Mouse (Mus musculus): Measurements from ENCODE around the gene Iqcb1. TPM values are rescaled to one million over a fixed set of nuclear protein-coding genes. Genes with fewer than 3 reads are reported as not detected.
"Not testable (repeated sequence)": the region's sequence is repeated elsewhere in the genome, so short reads cannot be mapped to it uniquely, and the experiment has no call there.

The Iqcb1 gene
- 1.1 and 1.2 TPM in 2 replicates for polyA plus RNA-seq (2012; rRNA removed)

DNA sequence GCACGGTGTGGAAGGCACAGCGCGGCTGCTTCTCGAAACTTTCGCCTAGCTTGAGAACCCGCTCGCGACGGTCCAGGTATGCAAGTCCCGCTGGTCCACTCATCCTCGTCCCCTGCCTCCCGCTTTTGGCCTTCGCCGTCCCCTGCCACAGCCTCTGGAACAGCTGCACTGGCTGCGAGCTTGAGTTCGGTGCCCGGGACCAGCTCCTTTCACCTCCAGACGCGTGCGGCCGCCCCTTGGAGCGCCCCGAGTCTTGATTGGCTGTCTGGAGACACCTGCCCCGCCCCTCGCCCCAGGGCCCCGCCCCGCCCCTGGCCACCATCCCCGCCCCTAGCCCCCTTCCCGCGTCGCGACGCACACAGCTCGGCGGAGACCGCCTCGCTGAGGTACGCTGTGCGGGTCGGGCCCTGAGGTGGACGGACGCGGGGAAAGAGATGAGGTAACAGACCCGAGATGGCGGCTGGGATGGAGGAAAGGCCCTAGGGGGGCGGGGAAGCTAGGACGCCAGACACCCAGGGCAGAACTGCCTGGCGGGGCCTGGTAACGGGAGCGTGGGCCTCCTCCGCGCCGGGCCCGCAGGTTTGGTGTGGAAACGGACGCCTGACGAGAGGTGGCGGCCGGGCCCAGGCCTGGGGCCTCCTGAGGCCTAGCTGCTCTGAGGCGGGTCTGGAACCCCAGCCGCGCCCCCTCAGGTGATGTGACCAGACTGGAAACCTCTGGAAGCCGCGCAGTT is at the start of gene Iqcb1:
Iqcb1 (plus strand) TSS at position 332 of the 733 bp plus-strand sequence.
- WGBS = under 1% methylated on average over 64 of the region's 64 CpGs
- DNase-seq (ENCODE audit: low read depth, low spot score) = peak; percentile 32

DNA sequence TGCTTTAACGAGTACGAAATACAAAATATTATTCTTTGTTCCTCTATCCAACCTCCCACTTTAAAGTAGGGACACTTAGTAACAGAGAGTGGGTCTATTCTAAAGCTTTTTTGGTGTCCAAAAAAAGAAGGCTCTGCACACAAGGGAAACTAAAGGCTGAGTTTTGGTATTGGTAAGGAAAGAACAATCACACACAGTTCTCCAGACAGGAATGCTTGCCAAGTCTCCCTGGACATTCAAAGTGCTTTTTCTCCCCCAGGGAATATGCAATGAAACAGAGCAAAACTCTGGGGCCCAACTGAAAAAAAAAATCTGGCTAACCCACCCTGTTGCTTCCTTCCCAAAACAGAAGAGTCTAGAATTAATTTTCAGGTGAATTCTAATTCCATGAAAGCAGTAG is 44.0 kb upstream of the Iqcb1 start:
- no peak for DNase-seq (ENCODE audit: low read depth, low spot score)
- WGBS = 77% methylated on average over 2 of the region's 2 CpGs

DNA sequence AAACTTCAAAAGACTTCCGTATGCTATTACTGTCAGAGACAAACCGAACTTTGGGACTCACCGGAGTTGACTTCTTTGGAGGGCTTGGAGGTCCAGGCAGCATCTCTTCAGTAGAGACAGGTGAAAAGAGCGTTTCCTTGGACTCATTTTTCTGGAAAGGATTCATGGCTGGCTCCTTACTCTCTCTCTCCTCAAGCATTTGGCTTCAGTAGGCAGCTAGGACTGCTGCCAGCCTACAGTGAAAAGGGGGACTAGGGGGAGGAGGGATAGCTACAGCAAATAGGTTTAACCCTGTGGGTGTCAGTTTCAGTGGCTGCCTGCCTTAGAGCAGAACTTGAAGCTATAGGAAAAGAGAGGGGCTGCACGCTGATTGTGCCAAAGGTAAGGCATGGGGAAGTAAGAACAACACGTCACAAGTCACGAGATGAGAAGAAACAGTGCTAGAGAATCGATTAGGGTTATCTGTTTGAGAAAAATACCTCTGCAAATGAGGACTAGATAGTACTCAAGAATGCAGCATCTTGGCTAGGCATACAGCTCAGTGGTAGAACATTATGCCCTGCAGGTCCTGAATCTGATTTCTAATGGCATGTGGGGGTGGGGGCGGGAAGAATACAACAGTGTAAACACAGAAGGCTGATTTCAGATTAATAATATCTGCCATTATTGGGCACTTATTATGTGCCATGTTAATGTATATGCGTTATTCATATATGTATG is 43.4 kb upstream of the Iqcb1 start, which contains the start of gene Slc15a2:
Slc15a2 (minus strand) TSS at position 369 of the 720 bp plus-strand sequence.
- 46% methylated on average over 10 of the region's 10 CpGs for WGBS
- DNase-seq (ENCODE audit: low read depth, low spot score) = no peak

DNA sequence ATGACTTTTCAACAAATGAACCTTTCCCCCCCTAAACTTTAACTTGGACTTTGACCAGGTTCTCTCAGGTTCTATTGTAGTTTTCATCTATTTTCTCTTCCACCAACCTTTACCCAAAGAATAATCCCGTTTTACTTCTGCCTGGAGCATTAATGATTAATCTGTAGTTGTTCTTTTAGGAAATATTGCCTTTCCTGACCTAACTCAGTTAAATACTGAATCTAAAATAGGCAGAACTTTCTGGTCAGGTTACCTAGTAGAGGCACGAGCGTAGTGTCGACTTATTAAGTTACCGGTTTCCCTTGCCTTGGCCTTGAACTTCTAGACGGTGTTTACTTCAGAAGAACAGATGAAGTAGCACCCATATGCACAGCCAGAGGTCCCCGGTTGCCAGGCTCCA is 41.7 kb upstream of the Iqcb1 start:
- DNase-seq (ENCODE audit: low read depth, low spot score) = no peak
- 59% methylated on average over 7 of the region's 7 CpGs for WGBS

DNA sequence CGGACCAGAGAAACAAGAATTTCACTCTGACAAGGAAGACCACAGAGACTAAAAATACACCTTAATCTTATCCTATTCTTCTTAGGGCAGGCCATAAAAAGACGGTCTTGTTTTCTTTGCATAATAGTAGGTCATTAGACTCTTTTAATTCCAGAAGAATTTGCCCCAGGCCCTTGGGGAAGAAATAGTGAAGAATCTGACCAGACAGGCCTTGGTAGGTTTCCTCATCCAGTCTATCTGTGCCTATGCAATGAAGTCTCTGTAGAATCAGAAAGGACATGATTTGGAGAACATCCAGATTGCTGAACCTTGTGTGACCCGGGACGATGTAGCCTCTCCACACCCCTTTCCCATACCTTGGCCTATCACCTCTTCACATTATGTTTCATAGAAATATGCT is 38.0 kb upstream of the Iqcb1 start:
- no peak for DNase-seq (ENCODE audit: low read depth, low spot score)
- 55% methylated on average over 4 of the region's 4 CpGs for WGBS

DNA sequence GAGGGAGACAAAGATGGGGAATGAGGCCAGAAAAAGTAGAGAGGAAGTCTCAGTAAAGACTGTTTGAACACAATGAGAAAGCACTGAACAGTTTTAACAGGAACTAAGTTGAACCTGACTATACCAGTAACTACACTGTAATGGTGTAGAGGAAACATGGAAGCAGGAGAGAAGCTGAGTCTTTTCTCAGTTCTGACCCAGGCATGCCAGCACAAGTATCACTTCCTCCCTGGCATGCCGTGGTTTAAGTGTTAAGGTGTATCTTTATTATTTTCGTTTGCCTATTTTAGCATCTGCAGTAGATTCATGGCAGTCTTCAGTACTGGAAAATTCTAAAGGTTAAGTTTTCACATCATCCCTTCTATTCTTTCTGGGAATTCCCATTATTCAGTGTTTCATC is 33.2 kb upstream of the Iqcb1 start:
- DNase-seq (ENCODE audit: low read depth, low spot score) = no peak
- WGBS = 69% methylated on average over 2 of the region's 2 CpGs

DNA sequence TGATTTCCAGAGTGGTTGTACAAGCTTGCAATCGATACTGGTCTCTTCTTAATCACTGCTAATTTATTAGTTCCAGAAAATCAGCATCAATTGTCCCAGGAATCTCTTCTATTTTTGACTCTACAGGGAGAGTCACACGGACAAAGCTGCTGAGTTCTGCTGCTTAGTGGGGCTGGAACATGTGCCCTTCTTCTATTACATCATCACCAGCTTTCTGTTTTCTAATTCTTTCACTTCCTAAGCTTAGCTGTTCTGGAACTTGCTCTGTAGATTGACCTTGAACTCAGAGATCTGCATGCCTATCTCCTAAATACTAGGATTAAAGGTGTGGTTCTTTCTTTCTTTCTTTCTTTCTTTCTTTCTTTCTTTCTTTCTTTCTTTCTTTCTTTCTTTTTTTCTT is 29.9 kb upstream of the Iqcb1 start:
- WGBS = 80% methylated on average over 2 of the region's 2 CpGs

DNA sequence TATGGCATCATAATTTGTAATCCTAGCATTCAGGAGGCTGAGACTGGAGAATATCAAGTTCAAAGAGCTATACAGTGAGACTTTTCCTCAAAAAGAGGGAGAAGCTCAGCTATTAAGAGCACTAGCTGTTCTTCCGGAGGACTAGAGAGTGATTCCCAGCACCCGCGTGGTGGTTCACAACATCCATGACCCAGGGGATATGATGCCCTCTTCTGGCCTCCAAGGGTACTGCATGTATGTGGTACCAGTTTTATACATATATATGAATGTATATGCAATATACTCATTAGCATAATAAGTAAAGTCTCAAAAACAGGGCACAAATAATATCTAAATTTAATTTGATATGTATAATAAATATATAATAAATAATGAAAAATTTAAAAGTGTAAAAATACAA is 25.8 kb upstream of the Iqcb1 start:
- DNase-seq (ENCODE audit: low read depth, low spot score) = no peak
- WGBS = 91% methylated on average over 3 of the region's 3 CpGs

More for the DNA sequence above, 29.9 kb upstream of the Iqcb1 start:
- no peak for DNase-seq (ENCODE audit: low read depth, low spot score)

DNA sequence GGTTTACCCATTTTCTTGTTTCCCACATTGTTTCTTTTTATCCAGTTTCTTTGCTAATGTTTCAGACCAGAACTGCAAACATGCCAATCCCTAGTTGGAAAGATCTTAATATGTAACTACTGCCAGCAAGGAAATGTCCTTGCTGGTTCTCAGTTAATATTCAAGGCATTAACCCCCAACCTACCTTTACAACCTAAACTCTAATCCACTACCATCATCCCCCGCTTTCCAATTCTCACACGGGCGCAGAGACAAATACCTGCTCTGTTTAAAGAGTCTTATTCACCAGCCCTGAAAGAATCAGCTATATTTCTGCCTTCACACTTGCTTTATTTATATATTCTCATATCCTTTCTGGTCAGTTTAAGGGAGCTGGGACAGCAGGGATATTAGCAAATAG is 19.6 kb upstream of the Iqcb1 start:
- WGBS = 30% methylated on average over 3 of the region's 3 CpGs
- no peak for DNase-seq (ENCODE audit: low read depth, low spot score)

DNA sequence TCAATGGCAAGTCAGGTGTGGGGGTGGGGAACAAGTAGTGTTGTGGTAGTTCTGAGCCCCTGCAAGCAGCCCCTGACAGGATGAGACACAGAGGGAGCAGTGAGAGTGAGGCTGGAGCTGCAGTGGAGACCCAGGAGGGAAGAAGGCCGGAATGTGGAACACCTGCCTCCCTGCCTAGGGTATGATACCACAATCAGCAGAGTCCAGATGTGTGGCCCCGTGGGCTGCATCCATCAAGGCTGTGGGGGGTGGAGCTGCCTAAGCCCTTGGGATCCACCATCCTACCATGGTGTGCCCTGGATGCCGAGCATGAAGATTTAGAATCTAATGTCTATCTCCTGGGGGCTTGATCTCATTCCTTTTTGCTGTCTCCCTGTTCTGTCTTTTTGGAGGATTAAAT is 14.5 kb upstream of the Iqcb1 start:
- no peak for DNase-seq (ENCODE audit: low read depth, low spot score)
- 83% methylated on average over 3 of the region's 3 CpGs for WGBS

DNA sequence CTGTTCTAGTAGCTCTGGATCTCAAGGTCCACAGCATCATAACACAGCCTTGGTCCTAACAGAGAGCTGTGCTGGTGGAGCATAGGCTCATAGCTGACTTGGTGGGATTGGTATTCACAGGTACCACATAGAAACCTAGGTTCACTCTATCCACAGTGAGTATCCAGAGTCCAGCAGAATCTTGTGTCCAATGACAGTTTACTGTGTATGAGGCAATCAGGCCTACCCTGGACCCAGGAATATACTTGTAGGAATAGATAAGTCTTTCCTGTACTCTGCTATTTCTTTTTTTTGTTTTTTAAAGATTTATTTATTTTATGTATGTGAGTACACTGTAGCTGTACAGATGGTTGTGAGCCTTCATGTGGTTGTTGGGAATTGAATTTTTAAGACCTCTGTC is 11.3 kb upstream of the Iqcb1 start:
- DNase-seq (ENCODE audit: low read depth, low spot score) = no peak

DNA sequence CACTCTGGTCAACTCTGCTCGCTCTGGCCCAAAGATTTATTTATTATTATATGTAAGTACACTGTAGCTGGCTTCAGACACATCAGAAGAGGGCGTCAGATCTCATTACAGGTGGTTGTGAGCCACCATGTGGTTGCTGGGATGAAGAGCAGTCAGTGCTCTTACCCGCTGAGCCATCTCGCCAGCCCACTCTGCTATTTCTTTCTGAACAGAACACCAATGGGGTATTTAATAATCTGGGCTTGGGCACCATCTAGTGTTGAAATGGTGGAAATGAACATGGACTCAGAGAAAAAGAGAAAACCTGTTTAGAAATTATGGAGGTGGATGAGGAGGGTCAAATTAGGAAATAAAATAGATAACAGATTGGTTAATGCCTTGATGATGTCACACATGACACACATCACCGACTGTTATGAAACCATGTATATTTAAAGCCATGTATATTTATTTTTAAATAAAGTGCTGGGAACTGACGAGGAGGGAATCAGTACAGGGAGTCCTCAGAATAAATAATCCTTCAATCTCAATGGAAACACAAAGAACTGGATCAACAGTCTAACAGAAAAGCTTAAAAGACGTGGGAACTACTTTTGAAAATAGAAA is 10.8 kb upstream of the Iqcb1 start:
- peak; percentile 59 for DNase-seq (ENCODE audit: low read depth, low spot score)

DNA sequence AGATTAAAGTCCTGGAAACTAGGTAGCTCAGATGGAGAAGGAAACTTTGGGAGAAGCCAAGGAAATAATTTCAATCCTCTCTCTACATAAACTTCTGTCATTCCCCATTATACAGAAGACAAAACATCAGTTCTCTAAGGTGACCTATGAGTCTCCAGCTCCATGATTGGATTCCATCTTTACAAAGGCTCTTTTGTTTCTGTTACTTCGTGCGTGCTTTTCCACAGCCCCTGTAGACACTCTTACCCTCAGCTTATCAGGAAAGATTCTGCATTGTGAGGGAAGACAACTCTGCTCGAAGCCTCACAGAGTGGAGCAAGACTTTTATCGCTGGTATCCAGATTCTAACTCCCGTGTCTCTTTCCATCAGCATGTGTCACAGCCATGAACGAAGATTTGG is 8.2 kb upstream of the Iqcb1 start:
- WGBS = 78% methylated on average over 6 of the region's 6 CpGs
- no peak for DNase-seq (ENCODE audit: low read depth, low spot score)

More for the DNA sequence above, 10.8 kb upstream of the Iqcb1 start:
- WGBS = 19% methylated on average over 7 of the region's 7 CpGs

DNA sequence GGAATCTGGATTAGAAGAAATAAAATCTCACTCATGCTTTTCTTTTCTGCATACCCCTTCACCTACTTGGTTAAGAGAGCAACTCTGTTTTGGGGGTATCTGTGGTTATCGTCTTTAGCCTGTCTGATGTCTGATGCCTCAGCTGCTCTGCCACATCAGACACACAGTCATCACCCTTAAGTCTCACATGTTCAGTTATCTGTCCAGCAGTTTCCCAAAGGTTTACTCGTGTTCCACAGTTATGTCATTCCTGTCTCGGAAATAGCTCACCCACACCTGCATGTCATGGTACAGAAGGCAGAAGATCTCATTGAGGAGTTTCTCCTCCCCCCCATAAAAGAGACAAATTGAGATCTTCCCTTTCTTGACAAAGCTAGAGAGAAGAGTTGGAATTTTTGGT is 7.4 kb upstream of the Iqcb1 start:
- 56% methylated on average over 3 of the region's 3 CpGs for WGBS
- no peak for DNase-seq (ENCODE audit: low read depth, low spot score)

DNA sequence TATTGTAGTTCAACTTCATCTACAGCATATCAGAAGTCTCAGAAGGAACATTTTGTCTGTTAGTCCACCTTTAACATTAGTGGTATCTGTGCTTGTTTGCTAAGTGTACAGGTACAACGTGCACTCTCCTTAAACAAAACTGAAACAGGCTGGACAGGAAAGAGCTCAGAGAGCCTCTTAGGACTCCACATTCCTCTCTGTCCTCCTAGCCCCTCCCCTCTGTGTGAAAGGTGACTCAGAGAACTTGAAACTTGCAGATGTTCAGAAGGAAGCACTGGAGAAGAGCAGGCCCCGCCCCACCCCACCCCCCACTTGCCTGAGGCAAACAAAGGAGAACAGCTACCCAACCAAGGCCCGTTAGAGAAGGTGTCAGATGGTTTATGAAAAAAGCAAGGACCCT is 6.7 kb upstream of the Iqcb1 start:
- 3% methylated on average over 3 of the region's 3 CpGs for WGBS
- no peak for DNase-seq (ENCODE audit: low read depth, low spot score)

DNA sequence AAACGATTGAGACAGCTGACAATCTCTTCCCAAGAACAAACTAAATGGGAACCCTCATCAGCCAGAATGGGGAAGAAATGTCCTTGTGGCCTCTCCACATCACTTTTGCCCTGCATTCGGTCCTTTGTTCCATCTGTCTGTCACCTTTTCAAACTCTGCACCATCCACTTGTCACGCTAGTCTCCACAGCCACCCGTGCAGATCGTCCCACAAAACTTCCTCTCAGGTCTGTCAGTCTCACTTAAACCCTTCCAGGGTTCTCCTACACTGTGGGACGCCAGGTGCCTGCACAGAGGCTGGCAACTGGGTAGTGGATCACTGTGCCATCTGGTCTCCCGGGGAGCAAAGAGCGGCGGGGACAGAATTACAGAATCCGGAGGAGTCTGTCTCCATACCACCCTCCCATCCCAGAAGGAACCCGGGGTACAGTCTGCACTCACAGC is 553 bp upstream of the Iqcb1 start:
- 8% methylated on average over 11 of the region's 11 CpGs for WGBS
- no peak for DNase-seq (ENCODE audit: low read depth, low spot score)

DNA sequence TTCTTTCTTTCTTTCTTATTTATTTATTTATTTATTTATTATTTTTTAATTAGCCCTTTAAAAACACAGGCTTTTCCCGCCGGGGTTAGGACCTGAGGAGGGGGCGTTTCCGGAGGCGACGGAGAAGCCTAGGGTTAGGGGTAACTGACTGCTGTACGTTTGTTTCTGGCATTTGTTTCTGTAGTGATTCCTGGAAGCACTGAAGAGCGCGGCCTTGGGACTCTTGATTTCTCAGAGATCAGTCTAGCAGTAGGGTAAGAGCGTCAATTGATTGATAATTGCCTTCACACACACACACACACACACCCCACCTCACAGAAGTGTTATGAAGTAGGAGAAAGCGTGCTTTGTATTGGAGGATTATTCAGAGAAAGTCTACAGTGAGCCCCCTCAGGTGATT is 635 bp downstream of the Iqcb1 start:
- 25% methylated on average over 11 of the region's 11 CpGs for WGBS
- no peak for DNase-seq (ENCODE audit: low read depth, low spot score)

DNA sequence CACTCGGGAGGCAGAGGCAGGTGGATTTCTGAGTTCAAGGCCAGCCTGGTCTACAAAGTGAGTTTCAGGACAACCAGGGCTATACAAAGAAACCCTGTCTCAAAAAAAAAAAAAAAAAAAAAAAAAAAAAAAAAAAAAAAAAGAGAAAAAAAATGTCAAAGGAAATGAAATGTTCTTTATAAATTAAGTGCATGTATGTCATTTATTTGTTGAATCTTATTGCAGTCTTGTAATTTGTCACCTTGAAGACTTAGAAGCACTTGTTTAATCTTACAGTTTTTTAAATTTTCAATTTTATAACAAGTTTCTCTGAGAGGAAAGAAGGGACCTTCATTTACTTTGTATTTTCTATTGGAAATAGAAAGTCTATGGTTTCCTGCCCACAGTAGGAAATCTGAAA is 18.7 kb downstream of the Iqcb1 start:
- DNase-seq (ENCODE audit: low read depth, low spot score) = not testable (repeated sequence)
- WGBS = 85% methylated on average over 1 of the region's 1 CpGs

DNA sequence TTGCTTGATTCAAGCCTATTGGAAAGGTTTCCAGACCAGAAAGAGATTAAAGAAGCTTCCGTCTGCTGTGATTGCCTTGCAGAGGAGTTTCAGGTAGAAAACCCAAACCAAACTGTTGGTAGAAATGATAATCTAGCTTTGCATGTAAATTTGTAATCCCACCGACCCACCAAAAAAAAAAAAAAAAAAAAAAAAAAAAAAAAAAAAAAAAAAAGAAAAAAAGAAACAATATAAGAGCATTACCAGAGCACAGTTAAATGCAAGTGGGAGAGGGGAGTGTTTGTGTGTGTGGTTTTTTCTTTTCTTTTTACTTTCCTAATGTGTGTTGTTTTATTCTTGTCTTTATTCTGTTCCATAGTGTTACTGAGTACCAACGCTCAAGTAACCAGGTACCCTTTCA is 23.0 kb downstream of the Iqcb1 start:
- 93% methylated on average over 3 of the region's 3 CpGs for WGBS
- DNase-seq (ENCODE audit: low read depth, low spot score) = no peak

DNA sequence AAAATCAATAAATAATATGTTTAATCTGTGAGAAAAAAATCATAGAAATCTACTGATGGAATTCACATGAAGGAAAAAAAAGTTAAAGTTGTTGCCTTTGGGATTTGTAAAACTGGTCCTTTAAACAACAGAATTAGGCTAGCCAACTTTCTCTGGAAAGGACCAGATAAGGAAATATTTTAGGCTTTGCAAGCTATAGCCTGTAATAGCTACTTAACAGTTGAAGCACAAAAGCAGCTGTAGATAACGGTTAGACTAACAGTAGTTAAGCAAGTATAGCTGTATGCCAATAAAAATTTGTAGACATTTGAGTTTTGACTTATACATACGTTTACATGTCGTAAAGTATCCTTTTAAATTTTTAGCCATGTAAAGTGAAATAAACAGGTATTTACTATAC is 35.4 kb downstream of the Iqcb1 start:
- WGBS = 59% methylated on average over 3 of the region's 3 CpGs
- no peak for DNase-seq (ENCODE audit: low read depth, low spot score)

DNA sequence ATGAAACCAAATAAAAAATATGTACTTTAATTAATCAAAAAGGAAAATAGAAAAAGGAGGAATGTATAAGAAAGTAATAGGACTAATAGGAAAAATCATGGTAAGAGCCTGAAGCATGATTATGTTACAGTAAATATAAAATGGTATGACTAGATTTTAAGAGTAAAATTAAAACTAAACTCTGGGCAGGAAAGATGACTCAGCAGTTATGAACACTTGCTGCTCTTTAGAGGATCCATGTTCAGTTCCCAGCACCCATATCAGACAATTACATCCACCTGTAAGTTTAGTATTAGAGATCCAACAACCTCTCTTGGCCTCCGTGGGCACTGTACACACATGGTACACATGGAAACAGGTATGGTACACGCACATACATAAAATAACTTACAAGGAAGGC is 41.3 kb downstream of the Iqcb1 start:
- 96% methylated on average over 2 of the region's 2 CpGs for WGBS
- no peak for DNase-seq (ENCODE audit: low read depth, low spot score)
